Mouse (Mus musculus): ENCODE measurements around the gene Cebpb.

The Cebpb gene

DNA sequence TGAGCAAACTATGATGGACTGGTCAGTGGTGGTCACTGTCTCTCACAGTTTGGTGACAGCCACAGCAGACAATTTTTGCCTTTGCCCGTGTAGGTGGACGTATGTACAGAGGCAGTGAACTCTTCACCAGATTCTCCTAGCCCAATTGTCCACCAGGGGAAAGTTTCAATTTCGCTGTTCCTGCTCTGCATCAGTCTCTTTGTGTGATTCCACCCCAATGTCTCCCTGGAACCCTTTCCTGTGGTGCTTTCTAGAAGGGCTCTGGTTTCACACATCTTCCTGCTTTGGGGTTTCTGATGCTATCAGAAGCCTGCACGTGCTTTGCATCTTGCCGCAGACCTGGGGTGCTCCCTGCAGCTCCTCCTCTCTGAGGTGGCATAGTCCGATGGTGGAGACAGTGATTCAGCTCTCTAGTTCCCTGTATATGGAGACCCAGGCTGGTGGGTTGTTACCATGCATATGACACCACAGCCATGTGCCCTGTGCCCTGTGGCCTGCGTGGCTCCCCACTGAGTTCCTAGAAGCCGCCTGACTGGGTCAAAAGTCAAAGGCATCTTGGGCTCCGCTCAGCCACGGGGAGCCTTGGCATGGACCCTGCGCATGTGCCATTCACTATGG is 35.0 kb downstream of the Cebpb start:
- DNase-seq = peak in 1 of 2 experiments; percentile 24

DNA sequence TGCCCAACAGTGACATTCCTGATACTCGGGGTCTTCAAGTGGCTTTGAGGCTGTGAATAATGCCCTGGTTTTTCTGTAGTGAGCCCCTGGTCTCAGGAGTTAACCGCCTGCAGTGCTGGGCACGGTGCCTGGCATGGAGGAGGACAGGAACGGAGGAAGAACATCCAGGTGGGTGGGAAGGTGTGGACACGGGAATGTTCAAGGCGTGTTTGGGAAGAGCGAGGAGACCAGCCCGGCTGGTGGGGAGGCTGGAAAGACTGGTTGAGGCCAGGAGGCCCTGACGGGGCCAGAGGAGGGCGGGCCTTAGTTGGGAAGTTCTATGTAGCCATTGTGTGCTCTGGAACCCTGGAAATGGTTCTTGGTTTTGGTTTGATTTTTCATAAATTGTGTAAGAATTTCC is 37.2 kb downstream of the Cebpb start:
- no peak for DNase-seq

DNA sequence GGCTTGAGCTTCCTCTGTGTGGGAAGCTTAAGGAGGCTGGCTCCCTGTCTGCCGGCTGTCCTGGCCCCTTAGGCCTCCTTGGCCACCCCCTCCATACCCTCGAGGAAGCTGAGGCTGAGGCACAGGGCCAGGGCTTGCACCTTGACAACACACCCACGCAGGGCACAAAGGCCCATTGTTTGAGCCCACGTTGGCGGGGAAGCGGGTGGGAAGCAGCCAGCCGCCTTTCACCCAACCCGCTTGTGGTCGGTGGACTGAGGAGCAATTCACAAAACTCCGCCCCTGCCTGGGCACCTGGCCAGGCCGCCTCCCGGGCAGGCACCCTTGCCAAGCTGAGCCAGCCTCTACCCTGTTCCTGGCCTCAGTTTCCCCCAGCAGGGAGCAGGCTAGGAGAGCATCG is 38.4 kb downstream of the Cebpb start:
- DNase-seq = peak in 1 of 2 experiments; percentile 19

DNA sequence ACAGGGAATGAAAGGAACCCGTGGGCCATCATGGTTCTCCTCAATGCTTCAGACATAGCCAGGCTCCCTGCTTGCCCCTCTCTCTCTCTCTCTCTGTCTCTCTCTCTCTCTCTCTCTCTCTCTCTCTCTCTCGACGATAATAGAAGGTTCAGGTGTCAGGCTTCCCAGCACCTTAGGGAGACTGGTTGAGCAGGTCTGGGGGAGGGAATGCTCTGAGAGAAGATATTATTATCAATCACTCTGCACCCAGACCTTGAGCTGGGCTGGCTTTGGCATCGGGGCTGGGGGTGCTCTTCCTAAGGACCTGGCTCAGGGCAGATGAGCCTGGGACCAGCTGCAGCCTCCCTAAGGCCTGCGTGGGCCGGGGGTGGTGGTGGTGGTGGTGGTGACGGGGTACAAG is 41.3 kb downstream of the Cebpb start:
- no peak for DNase-seq

DNA sequence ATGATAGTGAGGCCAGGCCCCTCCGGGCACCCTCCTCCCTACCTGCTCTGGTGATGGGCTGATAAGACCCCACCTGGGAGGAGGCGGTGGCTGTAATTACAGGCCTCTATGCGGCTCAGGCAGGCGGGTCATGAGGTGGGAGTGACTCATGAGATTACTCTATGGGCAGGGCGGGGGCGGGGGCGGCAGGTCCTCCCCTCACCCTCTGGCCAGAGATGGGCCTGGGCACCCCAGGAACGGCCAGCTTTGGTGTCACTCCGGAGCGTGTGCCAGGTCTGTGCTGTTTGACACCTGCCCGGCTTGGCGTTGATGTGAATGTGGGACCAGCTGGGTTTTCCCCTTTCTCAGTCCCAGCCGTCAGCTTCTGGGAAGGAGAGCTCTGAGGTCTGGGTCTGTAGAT is 42.4 kb downstream of the Cebpb start:
- DNase-seq = no peak

DNA sequence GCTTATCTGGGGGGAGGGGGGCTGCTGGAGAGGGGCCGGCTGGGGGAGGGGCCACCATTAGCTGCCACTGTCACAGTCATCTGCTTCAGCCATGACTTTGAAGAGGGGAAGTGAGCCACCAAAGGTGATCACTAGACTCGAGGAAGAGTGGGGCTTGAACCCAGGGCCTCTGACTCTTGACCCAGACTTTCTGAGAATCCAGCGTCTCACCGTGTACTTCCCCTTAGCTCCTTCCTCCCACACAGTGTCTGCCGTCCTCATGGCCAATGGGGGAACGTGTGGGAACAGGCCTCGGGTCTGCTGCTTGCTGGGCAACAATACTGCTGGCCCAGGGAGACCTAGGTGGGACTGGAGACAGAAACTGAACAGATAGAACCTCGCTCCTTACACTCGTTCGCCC is 46.1 kb downstream of the Cebpb start:
- no peak for DNase-seq

DNA sequence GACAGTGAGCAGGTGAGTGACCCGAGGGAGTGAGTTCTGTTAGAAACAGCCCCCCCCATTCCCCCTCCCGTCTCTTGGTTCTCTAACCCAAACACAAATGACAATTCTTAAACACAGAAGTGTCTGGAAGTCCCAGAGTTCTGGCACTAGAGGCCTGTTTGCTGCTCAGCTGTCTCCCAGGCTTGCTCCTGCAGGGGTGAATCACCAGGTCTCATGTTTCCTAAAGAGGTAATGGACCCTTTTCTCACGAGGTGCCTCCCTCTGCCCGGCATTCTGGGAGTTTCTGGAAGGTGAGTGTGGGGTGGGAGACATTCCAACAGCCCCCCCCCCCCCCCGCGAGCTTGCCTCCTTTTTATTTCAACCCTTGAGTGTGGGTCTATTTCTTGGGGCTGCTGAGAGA is 50.3 kb downstream of the Cebpb start:
- DNase-seq = no peak
